Mouse (Mus musculus) forebrain, embryonic 16.5 days (tissue): ENCODE measurements around the gene Itga3. TPM values are rescaled to one million over a fixed set of nuclear protein-coding genes. Genes with fewer than 3 reads are reported as not detected.
A peak's percentile ranks its signal among the peaks of the same experiment; 100 is the strongest.

Experiments used
- ATAC-seq: fragments of 200-750 bp; cut with Nextera tagmentation; 2 replicates; pipeline ENCODE4 v1.8.0; 2017; ENCODE audit warnings: mild to moderate bottlenecking, moderate library complexity
- H3K27ac ChIP-seq: fragments of 300-500 bp; sonication (generic); 2 replicates; pipeline ENCODE4 v1.5.1; 2014; ENCODE audit warnings: low read length, control low read depth
- H3K27me3 ChIP-seq: fragments of 300-500 bp; sonication (generic); replicated peaks from 2 replicates; pipeline ENCODE4 v1.6.1; 2014; ENCODE audit warnings: low read length; ENCODE audit not compliant: control insufficient read depth, insufficient read depth
- H3K36me3 ChIP-seq: fragments of 300-500 bp; sonication (generic); 2 replicates; pipeline ENCODE4 v1.6.1; 2014; ENCODE audit not compliant: control insufficient read depth, insufficient read depth
- H3K4me1 ChIP-seq: fragments of 300-500 bp; sonication (generic); replicated peaks from 2 replicates; pipeline ENCODE4 v1.6.1; 2014; ENCODE audit warnings: low read length; ENCODE audit not compliant: control insufficient read depth, insufficient read depth
- H3K4me2 ChIP-seq: fragments of 300-500 bp; sonication (generic); 2 replicates; pipeline ENCODE4 v1.6.1; 2014; ENCODE audit warnings: mild to moderate bottlenecking, low read length, control low read depth
- H3K4me3 ChIP-seq: fragments of 300-500 bp; sonication (generic); replicated peaks from 2 replicates; pipeline ENCODE4 v1.5.1; 2014; ENCODE audit warnings: mild to moderate bottlenecking, low read length, control low read depth
- H3K9ac ChIP-seq: fragments of 300-500 bp; sonication (generic); replicated peaks from 2 replicates; pipeline ENCODE4 v1.6.1; 2014; ENCODE audit warnings: low read depth, low read length, control low read depth
- H3K9me3 ChIP-seq: fragments of 300-500 bp; sonication (generic); 2 replicates; pipeline ENCODE4 v1.6.1; 2016; ENCODE audit warnings: low read length; ENCODE audit not compliant: control insufficient read depth
- WGBS: fragments of 180-500 bp; shearing (Covaris S2); extraction: QIAGEN DNeasy Blood & Tissue Kit; methylation state at CpG from one replicate; pipeline ENCODE4 v1.1.7; 2014; 5-methylcytosine and 5-hydroxymethylcytosine counted together
- polyA plus RNA-seq: library from polyadenylated mRNA; unstranded; fragments of >200 nt; fragmentation: Nextera tagmentation; extraction: Ambion mirVana; gene quantifications from 2 replicates; pipeline ENCODE4 v1.2.1, GENCODE M21; 2015

Itga3 gene
- polyA plus RNA-seq, 1 experiment from 2014 or later, result 8.5 TPM

DNA sequence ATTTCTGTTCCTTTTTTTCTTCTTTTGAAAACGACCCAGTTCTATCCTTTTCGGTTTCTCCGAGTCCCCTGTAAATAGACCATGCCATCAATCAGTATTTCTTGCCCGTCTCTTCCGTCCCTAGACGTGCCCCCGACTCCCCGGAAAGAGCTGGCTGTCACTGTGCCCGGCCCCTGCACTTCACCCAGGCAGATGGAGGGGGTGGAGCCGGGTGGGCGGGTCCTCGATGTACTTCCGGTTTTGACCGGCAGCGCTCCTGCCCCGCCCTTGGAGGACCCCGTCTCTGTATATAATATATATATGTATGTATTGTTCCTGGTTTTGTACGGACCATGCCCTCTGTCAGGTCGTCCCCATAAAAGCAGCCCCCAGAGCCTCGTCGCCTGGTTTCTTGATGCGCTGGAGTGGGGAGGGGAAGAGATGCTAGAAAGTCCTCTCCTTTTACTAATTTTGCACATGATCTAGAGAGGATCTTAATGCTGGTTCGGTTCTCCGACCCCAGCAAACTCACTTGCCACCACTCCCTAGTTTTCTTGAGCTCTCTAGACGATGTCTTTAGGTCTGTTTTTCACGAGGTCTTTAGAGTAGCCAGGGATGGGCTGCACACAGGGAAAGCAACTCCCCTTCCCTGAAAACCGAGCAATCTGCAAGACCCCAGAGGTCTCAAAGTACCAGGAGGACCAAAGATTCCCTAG lies 69.9 kb downstream of the Itga3 start:
- H3K27me3 ChIP-seq, result no peaks in the 10 kb centered on the region
- peak overlapping the region; percentile 74 for H3K4me2 ChIP-seq
- WGBS, result 2% methylated on average over 27 of the region's 27 CpGs
- peak overlapping the region; percentile 52 for H3K9ac ChIP-seq
- H3K4me3 ChIP-seq, result peak overlapping the region; percentile 44
- ATAC-seq, result peak; percentile 50
- H3K4me1 ChIP-seq, result peaks cover 44% of the 10 kb centered on the region
- H3K36me3 ChIP-seq, result peaks cover 14% of the 10 kb centered on the region
- H3K27ac ChIP-seq, result peak overlapping the region; percentile 69
- no peaks in the 10 kb centered on the region for H3K9me3 ChIP-seq

DNA sequence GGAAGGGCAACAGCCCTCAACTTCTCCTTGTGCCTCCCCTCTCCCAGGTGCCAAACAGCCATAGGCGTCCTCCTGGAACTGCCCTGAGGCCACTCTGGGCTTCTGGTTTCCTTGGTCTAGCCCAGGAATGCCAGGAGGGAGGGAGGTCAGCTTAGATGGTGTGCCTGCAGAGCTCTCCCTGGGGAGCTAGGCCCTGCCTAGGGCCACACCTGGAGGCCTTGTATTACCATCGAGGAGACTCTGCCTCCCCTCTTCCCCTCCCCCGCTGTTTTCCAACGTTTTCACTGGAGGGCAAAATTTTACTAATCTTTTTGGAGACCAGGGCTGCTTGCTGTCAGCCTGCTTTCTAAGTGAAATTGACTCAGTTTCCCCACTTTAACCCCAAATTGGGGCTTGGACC lies 70.6 kb downstream of the Itga3 start:
- H3K27ac ChIP-seq, result peak overlapping the region; percentile 69
- H3K36me3 ChIP-seq, result peaks cover 18% of the 10 kb centered on the region
- no peak for ATAC-seq
- H3K27me3 ChIP-seq, result no peaks in the 10 kb centered on the region
- peak overlapping the region; percentile 52; the same call in 1 of the 2 replicates for H3K9ac ChIP-seq
- H3K9me3 ChIP-seq, result no peaks in the 10 kb centered on the region
- WGBS, result 30% methylated on average over 4 of the region's 4 CpGs
- H3K4me1 ChIP-seq, result peaks cover 41% of the 10 kb centered on the region
- peak overlapping the region; percentile 74 for H3K4me2 ChIP-seq
- peak overlapping the region; percentile 44; the same call in 1 of the 2 replicates for H3K4me3 ChIP-seq

GRCm38 (mm10) chr11:95004937-95005198 lies 71.7 kb downstream of the Itga3 start:
- Histone ChIP-seq H3K4me2 (no peak overlapping the region), H3K27ac (peak overlapping the region; percentile 17), H3K4me3 (no peak overlapping the region), H3K36me3 (peaks cover 23% of the 10 kb centered on the region), H3K9me3 (no peaks in the 10 kb centered on the region), H3K27me3 (no peaks in the 10 kb centered on the region), H3K9ac (no peak overlapping the region), H3K4me1 (peaks cover 45% of the 10 kb centered on the region)
- WGBS, result 40% methylated on average over 6 of the region's 6 CpGs
- no peak for ATAC-seq

DNA sequence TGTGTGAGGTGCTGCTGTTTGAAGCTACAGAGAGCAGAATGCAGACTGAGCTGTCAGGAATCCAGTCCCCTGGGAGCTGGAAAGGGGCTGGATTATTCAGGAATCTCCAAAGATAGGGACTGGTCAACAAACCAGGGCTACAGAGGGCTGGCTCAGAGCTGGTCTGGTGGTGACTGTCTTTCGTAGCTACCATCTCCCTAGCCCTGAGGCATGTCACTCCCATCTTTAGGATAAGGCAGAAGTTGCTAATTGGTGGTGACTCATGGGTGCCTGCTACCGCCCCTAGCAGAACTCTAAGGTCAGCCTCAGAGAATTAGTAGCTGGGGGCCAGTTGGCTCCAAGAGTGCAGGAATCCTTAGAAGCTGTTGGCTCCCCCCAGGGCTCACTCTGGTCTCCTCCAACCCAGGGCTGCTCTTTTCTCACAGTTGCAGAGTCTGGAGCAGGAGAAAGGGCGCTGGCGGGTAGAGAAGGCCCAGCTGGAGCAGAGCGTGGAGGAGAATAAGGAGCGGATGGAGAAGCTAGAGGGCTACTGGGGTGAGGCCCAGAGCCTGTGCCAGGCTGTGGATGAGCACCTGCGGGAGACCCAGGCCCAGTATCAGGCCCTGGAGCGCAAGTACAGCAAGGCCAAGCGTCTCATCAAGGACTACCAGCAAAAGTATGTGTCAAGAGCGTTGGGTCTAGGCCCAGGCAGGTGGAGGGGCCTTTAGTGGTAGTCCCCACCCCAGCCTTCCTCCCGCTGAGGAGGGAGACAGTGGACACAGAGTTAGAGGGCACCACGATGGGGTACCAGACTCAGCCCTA lies 72.3 kb downstream of the Itga3 start:
- H3K27me3 ChIP-seq, result no peaks in the 10 kb centered on the region
- 84% methylated on average over 12 of the region's 12 CpGs for WGBS
- no peak overlapping the region for H3K4me2 ChIP-seq
- peaks cover 23% of the 10 kb centered on the region for H3K36me3 ChIP-seq
- no peak for ATAC-seq
- H3K9me3 ChIP-seq, result no peaks in the 10 kb centered on the region
- peak overlapping the region; percentile 17; the same call in 1 of the 2 replicates for H3K27ac ChIP-seq
- no peak overlapping the region for H3K4me3 ChIP-seq
- no peak overlapping the region for H3K9ac ChIP-seq
- peaks cover 45% of the 10 kb centered on the region for H3K4me1 ChIP-seq

DNA sequence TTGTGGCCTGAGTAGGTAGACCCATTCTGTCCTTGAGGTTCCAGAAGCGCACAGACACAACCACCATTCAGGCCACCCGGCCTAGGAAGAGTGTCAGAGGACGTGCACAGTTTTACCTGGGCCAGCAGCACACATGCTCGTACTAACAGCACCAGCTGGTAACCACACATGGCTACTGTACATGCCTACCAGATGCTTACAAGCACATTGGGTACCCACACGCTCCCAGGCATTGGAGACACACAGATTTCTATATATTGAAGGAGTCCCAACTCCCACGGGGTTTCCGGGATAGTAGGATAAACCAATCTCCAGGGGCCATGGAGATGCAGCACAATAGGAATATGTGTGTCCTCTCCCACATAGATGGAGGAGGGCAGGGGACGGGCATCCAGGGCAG lies 73.9 kb downstream of the Itga3 start:
- Histone ChIP-seq H3K4me2 (no peak overlapping the region), H3K9me3 (no peaks in the 10 kb centered on the region), H3K27me3 (no peaks in the 10 kb centered on the region), H3K36me3 (peaks cover 25% of the 10 kb centered on the region), H3K4me3 (no peak overlapping the region), H3K27ac (no peak overlapping the region), H3K9ac (no peak overlapping the region), H3K4me1 (peaks cover 41% of the 10 kb centered on the region)
- no peak for ATAC-seq
- WGBS, result 90% methylated on average over 8 of the region's 8 CpGs

- Histone ChIP-seq H3K36me3 (peaks cover 30% of the 10 kb centered on the region), H3K27me3 (no peaks in the 10 kb centered on the region), H3K4me1 (peaks cover 37% of the 10 kb centered on the region), H3K9ac (no peak overlapping the region), H3K27ac (no peak overlapping the region), H3K4me2 (no peak overlapping the region), H3K4me3 (no peak overlapping the region), H3K9me3 (no peaks in the 10 kb centered on the region)
- WGBS, result 86% methylated on average over 21 of the region's 21 CpGs
- no peak for ATAC-seq
These were observed 74.8 kb downstream of the Itga3 start for GRCm38 (mm10) chr11:95001584-95002347.

- Histone ChIP-seq H3K27me3 (no peaks in the 10 kb centered on the region), H3K9ac (no peak overlapping the region), H3K36me3 (peaks cover 30% of the 10 kb centered on the region), H3K9me3 (no peaks in the 10 kb centered on the region), H3K4me1 (peaks cover 35% of the 10 kb centered on the region), H3K4me3 (no peak overlapping the region), H3K27ac (peak overlapping the region; percentile 41), H3K4me2 (no peak overlapping the region)
- peak; percentile 57 for ATAC-seq
- 2% methylated on average over 8 of the region's 8 CpGs for WGBS
These were observed 75.5 kb downstream of the Itga3 start for GRCm38 (mm10) chr11:95001058-95001457.

DNA sequence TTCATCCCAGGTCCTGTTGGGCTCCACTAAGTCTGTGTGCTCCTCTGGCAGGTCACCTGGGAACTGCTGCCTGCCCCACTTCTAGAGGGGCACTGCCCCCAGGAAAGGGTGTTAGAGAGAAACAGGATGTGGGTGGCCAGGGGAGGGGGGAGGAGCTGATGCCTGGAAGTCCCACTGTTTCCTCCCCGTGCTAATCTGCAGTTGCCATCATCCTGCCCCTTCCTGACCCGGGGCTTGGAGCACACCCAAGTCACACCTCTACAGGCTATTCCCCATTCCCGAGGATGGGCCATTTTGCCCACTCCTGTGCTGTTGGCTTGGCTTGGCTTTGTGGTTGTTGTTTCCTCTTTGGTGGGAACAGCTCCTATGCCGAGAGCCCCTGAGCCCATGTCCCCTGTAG lies 76.1 kb downstream of the Itga3 start:
- 41% methylated on average over 4 of the region's 4 CpGs for whole genome bisulfite sequencing
- no peak overlapping the region for H3K4me2 ChIP-seq
- H3K4me3 ChIP-seq, result no peak overlapping the region
- H3K4me1 ChIP-seq, result peaks cover 37% of the 10 kb centered on the region
- ATAC-seq, result no peak
- H3K9me3 ChIP-seq, result no peaks in the 10 kb centered on the region
- no peak overlapping the region for H3K9ac ChIP-seq
- peaks cover 30% of the 10 kb centered on the region for H3K36me3 ChIP-seq
- no peaks in the 10 kb centered on the region for H3K27me3 ChIP-seq
- H3K27ac ChIP-seq, result peak overlapping the region; percentile 41

DNA sequence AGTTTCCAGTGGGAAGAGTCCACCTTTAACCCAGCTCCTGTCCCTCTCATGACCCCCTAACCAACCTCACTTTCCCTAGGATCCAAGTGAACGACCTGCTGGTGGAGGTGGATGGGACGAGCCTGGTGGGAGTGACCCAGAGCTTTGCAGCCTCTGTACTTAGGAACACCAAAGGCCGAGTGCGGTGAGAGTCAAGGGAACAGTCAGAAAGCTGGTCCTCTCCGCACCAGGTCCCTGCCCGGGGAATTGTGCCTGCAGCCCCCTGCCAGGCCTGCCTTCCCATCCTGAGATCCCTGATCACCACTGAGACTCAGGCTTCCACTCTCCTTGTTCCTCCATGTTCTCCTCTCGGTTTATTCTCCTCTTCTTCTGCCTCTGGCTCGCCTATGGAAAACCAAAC lies 76.5 kb downstream of the Itga3 start:
- Histone ChIP-seq H3K36me3 (peaks cover 30% of the 10 kb centered on the region), H3K4me2 (no peak overlapping the region), H3K9me3 (no peaks in the 10 kb centered on the region), H3K4me3 (no peak overlapping the region), H3K27ac (no peak overlapping the region; the same call in 1 of the 2 replicates), H3K27me3 (no peaks in the 10 kb centered on the region), H3K4me1 (peaks cover 41% of the 10 kb centered on the region), H3K9ac (no peak overlapping the region)
- 84% methylated on average over 8 of the region's 8 CpGs for WGBS
- ATAC-seq, result no peak
